Mouse (Mus musculus) CD4-positive naive resting alpha-beta T cell, adult 76 days (primary cell): ENCODE results near the gene Pilrb1. TPM values are rescaled to one million over a fixed set of nuclear protein-coding genes. Genes with fewer than 3 reads are reported as not detected.

ENCODE experiments used
- total RNA-seq: library from RNA; stranded (reverse); gene quantifications from one replicate; pipeline ENCODE4 v1.2.4, GENCODE M21; 2023

Pilrb1 gene
- 4.0 TPM for total RNA-seq

DNA sequence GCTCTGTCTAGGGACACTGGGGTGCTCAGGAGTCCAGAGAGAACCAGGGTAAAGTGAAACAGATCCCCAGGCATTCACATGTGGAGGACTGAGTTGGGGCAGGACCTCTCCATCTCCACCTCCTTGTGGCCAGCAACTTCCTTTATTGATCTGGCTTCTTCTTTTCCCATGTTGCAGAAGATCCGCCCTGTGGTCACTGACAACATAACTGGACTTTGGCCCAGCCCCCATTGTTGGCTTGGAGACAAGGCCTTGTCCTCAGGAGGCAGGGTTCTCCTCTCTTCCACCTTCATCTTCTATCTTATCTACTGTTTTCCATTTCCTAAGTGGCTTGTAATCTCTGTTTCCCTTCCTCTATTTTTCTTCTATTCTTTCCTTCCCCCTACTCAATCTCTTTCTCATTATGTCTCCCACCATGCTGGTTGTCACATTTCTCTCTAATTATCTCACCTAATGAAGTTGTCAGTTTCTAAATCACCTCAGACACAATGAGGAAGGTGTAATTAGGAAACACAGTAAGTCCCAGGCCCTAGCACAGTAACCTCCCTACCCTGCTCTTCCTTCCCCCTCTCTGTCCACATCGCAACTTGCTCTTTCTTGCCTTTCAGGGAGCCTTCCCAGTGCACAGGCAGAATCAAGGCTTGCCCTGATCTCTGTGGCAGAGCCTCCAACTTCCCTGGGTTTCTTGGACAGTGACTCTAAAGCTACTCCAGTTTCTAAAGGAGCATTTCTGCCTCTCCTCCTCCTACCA is at the start of gene Pilrb1:
Gene Pilrb1, minus strand, starts transcription at position 147 of the 751 bp plus-strand sequence.

DNA sequence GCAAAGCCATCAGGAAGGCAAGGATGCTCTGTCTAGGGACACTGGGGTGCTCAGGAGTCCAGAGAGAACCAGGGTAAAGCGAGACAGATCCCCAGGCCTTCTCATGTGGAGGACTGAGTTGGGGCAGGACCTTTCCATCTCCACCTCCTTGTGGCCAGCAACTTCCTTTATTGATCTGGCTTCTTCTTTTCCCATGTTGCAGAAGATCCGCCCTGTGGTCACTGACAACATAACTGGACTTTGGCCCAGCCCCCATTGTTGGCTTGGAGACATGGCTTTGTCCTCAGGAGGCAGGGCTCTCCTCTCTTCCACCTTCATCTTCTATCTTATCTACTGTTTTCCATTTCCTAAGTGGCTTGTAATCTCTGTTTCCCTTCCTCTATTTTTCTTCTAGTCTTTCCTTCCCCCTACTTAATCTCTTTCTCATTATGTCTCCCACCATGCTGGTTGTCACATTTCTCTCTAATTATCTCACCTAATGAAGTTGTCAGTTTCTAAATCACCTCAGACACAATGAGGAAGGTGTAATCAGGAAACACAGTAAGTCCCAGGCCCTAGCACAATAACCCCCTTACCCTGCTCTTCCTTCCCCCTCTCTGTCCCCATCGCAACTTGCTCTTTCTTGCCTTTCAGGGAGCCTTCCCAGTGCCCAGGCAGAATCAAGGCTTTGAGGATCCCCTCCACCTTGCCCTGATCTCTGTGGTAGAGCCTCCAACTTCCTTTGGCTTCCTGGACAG is 13.9 kb upstream of the Pilrb1 start, which contains the start of gene Pilrb2:
Gene Pilrb2, minus strand, starts transcription at position 172 of the 737 bp plus-strand sequence.

DNA sequence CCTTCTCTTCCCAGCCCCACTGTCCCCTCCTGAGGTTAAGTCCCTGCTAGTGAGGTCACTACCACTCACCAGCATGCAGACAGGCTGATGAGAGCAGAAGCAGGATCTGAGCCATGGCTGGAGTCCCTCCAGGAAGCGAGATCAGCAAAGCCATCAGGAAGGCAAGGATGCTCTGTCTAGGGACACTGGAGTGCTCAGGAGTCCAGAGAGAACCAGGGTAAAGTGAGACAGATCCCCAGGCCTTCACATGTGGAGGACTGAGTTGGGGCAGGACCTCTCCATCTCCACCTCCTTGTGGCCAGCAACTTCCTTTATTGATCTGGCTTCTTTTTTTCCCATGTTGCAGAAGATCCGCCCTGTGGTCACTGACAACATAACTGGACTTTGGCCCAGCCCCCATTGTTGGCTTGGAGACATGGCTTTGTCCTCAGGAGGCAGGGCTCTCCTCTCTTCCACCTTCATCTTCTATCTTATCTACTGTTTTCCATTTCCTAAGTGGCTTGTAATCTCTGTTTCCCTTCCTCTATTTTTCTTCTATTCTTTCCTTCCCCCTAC is 21.9 kb downstream of the Pilrb1 start, which contains the start of gene Pilra:
Gene Pilra, minus strand, starts transcription at position 316 of the 555 bp plus-strand sequence.

Other genes starting within 250 kb of the Pilrb1 start
- 1.2 TPM for gene Pcolce, start 244.3 kb downstream of the Pilrb1 start, total RNA-seq
- gene Fbxo24, start 229.1 kb downstream of the Pilrb1 start, total RNA-seq = not detected
- gene Lrch4, start 229.0 kb downstream of the Pilrb1 start, total RNA-seq = 185 TPM
- gene Gm20605, start 228.9 kb downstream of the Pilrb1 start, total RNA-seq = 55.1 TPM
- 81.4 TPM for gene Sap25, start 216.8 kb downstream of the Pilrb1 start, total RNA-seq
- gene Irs3, start 212.4 kb downstream of the Pilrb1 start, total RNA-seq = not detected
- gene Agfg2, start 173.4 kb downstream of the Pilrb1 start, total RNA-seq = 23.5 TPM
- gene Nyap1, start 116.5 kb downstream of the Pilrb1 start, total RNA-seq = 2.0 TPM
- 183 TPM for gene Tsc22d4, start 112.4 kb downstream of the Pilrb1 start, total RNA-seq
- 18.2 TPM for gene Ppp1r35, start 79.3 kb downstream of the Pilrb1 start, total RNA-seq
- 212 TPM for gene Mepce, start 70.5 kb downstream of the Pilrb1 start, total RNA-seq
- gene Zcwpw1, start 70.3 kb downstream of the Pilrb1 start, total RNA-seq = 14.8 TPM
- 6.1 TPM for gene Pilra, start 21.8 kb downstream of the Pilrb1 start, total RNA-seq
- 3.1 TPM for gene Pilrb2, start 13.7 kb upstream of the Pilrb1 start, total RNA-seq
- not detected for gene Cyp3a13, start 63.5 kb upstream of the Pilrb1 start, total RNA-seq
- gene Gjc3, start 105.0 kb upstream of the Pilrb1 start, total RNA-seq = not detected
- gene Azgp1, start 123.4 kb upstream of the Pilrb1 start, total RNA-seq = not detected
- not detected for gene Smok3a, start 163.2 kb upstream of the Pilrb1 start, total RNA-seq
- gene Smok3b, start 163.3 kb upstream of the Pilrb1 start, total RNA-seq = not detected
- gene Smok3c, start 195.1 kb upstream of the Pilrb1 start, total RNA-seq = not detected
- 29.9 TPM for gene Zkscan1, start 227.0 kb upstream of the Pilrb1 start, total RNA-seq